Mouse (Mus musculus): Measurements from ENCODE around the gene Gm9913. TPM values are rescaled to one million over a fixed set of nuclear protein-coding genes. Genes with fewer than 3 reads are reported as not detected.

The Gm9913 gene
- polyA plus RNA-seq, 1 experiment from 2014 or later, result 0.34 TPM

DNA sequence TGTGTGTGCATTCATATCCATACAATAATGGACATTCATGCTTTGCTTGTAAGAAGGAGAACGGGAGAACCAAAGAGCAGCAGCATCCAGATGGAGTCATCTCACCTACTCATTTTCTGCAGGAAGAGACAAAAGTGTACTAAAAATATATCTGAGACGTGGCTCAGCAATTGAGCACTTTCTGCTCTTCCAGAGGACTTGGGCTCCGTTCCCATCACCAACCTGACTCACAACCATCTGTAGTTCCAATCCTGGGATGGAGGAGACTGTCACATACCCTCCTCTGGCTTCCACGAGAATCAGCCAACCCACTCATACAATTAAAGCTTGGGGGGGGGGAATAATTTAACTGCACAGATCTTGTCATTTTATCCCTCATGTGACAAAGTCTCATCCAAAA, 23.8 kb upstream of the Gm9913 start:
- Histone ChIP-seq H3K36me3 (no peaks in the 10 kb centered on the region), H3K9ac (no peak overlapping the region), H3K27me3 (no peaks in the 10 kb centered on the region), H3K27ac (no peak overlapping the region), H3K9me3 (replicated peaks) (no peaks in the 10 kb centered on the region), H3K4me1 (no peaks in the 10 kb centered on the region), H3K4me3 (no peak overlapping the region), H3K4me2 (replicated peaks) (no peak overlapping the region)
- no peak for ATAC-seq (ENCODE audit: low FRiP score)
- 89% methylated on average over 4 of the region's 4 CpGs for WGBS

DNA sequence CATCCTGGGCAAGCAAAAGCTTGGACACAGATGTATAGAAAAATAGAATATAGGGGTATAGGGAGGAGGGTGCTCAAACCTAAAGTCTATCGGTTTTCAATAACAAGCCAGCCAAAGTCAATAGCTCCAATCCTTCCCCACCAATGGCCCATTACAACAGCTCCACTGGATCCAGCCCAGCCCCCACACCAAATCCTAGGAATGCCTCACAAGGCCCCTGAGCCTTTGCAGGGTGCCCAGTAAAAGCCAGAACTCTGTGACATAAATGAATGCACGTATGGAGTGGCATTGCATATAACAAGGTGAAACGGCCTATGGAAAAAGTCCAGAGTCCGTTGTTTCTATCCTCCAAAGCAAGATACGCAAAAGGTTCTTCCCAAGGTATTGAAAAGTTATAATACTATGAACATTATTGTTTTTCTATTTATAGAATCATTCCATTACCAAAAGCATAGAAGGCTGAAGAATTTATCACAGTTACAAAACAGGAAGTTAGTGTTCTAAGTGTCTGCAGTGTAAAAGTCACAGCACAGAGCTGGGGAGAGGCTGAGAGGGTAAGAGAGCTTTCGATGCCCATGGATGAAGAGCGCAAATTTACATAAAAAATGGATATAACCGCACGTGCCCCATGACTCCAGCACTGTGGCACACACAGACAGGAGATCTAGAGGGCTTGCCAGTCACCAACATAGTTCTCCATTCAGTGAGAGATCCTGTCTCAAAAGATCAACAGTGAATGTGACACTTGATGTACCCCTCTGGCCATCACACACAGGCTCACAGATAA, 23.2 kb upstream of the Gm9913 start:
- no peak overlapping the region for H3K27ac ChIP-seq
- ATAC-seq (ENCODE audit: low FRiP score), result no peak
- 90% methylated on average over 9 of the region's 9 CpGs for WGBS

DNA sequence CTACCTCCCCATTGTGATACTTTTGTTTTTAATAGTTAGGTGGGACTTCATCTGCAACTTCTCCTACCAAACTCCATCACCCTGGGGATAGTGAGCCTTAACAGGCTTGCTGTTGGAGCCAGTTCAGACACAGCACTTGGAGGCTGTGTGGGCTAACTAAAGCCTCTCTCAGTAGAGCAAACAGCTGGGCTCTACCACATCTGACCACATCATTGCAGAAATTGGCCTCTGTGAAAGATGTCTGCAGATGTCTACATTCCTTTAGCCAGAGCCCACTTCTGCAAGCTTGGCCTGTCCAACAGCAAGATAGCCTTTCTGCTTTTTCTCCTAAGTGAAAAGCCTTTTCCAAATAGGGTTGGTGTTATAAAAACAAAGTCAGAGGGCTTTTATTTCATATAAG, 20.7 kb upstream of the Gm9913 start:
- Histone ChIP-seq H3K27me3 (no peaks in the 10 kb centered on the region), H3K9ac (no peak overlapping the region), H3K4me2 (replicated peaks) (no peak overlapping the region), H3K4me1 (no peaks in the 10 kb centered on the region), H3K27ac (no peak overlapping the region), H3K4me3 (no peak overlapping the region), H3K9me3 (replicated peaks) (no peaks in the 10 kb centered on the region), H3K36me3 (no peaks in the 10 kb centered on the region)
- ATAC-seq (ENCODE audit: low FRiP score), result no peak

More for the DNA sequence above, 23.2 kb upstream of the Gm9913 start:
- Histone ChIP-seq H3K36me3 (no peaks in the 10 kb centered on the region), H3K4me3 (no peak overlapping the region), H3K9ac (no peak overlapping the region), H3K4me1 (no peaks in the 10 kb centered on the region), H3K4me2 (replicated peaks) (no peak overlapping the region), H3K27me3 (no peaks in the 10 kb centered on the region), H3K9me3 (replicated peaks) (no peaks in the 10 kb centered on the region)

DNA sequence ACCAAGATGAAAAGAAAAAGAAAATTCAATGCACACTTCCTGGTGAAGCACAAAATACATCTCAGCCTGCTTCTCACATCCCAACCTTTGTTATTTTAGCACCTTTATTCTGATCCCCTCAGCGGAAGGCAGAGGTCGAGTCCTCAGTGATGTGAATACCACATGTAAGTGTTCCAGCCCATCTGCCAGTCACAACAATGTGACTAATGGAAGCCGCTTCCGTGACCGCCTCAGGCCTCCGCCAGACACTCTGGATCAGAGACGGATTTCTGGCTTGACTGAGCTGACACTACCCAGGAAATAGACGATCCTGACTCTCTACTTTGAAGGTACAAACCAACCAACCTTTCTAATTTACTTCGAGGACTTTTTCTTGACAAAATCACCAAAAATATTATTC, 20.0 kb upstream of the Gm9913 start:
- no peak for ATAC-seq (ENCODE audit: low FRiP score)
- WGBS, result 78% methylated on average over 9 of the region's 9 CpGs

DNA sequence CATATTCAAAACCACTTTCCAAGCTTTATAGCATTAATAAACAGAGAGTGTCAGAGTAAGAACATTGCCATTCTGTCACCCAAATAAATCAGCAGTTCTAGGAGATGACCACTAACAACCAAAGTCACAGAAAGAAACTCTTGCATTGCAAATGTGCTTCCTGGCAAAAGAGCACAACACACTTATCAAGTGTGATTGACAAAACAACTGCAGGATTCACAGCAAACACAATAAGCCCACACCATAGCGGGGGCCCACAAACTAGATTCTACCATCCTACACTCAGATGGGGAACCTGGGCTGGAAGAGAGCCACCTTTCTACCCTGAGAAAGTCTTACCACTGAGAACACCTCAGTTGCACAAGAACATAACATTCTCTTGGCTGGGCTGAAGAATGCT, 14.9 kb upstream of the Gm9913 start:
- 82% methylated on average over 1 of the region's 1 CpGs for WGBS
- no peaks in the 10 kb centered on the region for H3K27me3 ChIP-seq
- no peaks in the 10 kb centered on the region for H3K36me3 ChIP-seq
- H3K9ac ChIP-seq, result no peak overlapping the region
- no peak overlapping the region for H3K27ac ChIP-seq
- H3K4me3 ChIP-seq, result no peak overlapping the region
- no peaks in the 10 kb centered on the region for H3K9me3 ChIP-seq (replicated peaks)
- no peak for ATAC-seq (ENCODE audit: low FRiP score)
- H3K4me1 ChIP-seq, result no peaks in the 10 kb centered on the region
- no peak overlapping the region for H3K4me2 ChIP-seq (replicated peaks)

More for the DNA sequence above, 20.0 kb upstream of the Gm9913 start:
- H3K36me3 ChIP-seq, result no peaks in the 10 kb centered on the region
- no peak overlapping the region for H3K4me3 ChIP-seq
- H3K9ac ChIP-seq, result no peak overlapping the region
- H3K27ac ChIP-seq, result no peak overlapping the region
- no peaks in the 10 kb centered on the region for H3K27me3 ChIP-seq
- no peaks in the 10 kb centered on the region for H3K9me3 ChIP-seq (replicated peaks)
- no peaks in the 10 kb centered on the region for H3K4me1 ChIP-seq
- H3K4me2 ChIP-seq (replicated peaks), result no peak overlapping the region

DNA sequence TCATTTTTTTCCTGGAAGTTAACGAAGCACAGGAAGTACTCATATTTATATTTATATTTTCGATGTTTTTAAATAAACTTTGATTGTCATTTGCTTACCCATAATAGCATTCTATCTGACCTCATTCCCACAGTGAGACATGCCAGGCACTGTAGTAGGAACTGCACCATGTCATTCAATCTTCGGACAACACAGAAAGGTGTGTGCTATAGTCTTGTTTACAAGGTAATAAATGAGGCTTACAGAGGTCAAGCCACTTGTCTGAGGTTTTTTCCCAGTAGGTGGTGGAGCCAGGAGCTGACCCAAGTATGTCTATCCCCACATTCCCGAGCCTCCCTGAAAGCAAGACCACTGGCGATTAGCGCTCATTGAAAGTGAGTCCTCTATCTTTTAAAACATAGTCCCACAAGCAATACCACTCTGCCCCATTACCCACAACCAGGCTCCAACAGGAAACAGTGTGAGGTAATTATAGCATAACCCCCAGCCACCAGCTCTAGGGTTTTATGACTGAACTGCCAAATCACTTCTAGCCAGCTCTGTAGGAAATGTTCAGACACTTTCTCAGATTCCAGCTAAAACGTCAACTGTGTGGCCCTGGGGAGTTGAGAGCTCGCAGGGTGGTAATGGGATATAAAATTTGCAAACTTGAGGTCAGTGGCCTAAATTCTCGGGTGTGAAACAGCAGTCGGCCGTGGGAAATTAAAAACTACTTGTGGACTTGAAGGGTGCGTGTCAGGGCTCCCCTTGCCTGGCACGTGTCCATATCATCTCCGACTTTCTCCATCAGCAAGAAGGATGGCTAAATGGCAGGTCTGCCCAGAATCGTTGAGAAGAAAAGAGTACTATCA, 12.6 kb upstream of the Gm9913 start:
- H3K4me1 ChIP-seq, result no peaks in the 10 kb centered on the region
- no peaks in the 10 kb centered on the region for H3K36me3 ChIP-seq
- H3K9me3 ChIP-seq (replicated peaks), result no peaks in the 10 kb centered on the region
- H3K27me3 ChIP-seq, result no peaks in the 10 kb centered on the region
- 78% methylated on average over 15 of the region's 15 CpGs for WGBS
- no peak overlapping the region for H3K4me2 ChIP-seq (replicated peaks)
- H3K4me3 ChIP-seq, result no peak overlapping the region
- no peak for ATAC-seq (ENCODE audit: low FRiP score)
- no peak overlapping the region for H3K27ac ChIP-seq
- no peak overlapping the region for H3K9ac ChIP-seq

DNA sequence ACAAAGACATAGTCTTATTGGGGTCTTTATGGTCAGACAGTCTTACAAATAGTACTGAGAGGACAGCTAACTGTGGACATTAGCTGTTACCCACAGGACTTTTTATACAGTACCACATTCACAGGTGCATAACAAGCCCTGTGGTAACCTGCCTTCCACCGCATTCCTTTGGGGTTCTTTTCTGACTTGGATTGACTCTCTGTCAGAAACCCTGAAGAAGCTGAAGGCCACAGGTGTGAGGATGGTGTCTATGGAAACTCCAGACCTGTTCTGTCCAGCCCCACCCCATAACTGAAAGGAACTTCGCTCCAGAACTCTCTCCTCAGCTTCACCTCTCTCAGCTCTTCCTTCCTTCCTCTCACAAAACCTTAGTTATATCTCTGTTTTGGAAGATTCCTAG, 10.6 kb upstream of the Gm9913 start:
- Histone ChIP-seq H3K4me3 (no peak overlapping the region), H3K4me2 (replicated peaks) (no peak overlapping the region), H3K36me3 (no peaks in the 10 kb centered on the region), H3K4me1 (no peaks in the 10 kb centered on the region), H3K9me3 (replicated peaks) (no peaks in the 10 kb centered on the region), H3K27me3 (no peaks in the 10 kb centered on the region), H3K9ac (no peak overlapping the region), H3K27ac (no peak overlapping the region)
- ATAC-seq (ENCODE audit: low FRiP score), result no peak
- WGBS, result 96% methylated on average over 2 of the region's 2 CpGs

DNA sequence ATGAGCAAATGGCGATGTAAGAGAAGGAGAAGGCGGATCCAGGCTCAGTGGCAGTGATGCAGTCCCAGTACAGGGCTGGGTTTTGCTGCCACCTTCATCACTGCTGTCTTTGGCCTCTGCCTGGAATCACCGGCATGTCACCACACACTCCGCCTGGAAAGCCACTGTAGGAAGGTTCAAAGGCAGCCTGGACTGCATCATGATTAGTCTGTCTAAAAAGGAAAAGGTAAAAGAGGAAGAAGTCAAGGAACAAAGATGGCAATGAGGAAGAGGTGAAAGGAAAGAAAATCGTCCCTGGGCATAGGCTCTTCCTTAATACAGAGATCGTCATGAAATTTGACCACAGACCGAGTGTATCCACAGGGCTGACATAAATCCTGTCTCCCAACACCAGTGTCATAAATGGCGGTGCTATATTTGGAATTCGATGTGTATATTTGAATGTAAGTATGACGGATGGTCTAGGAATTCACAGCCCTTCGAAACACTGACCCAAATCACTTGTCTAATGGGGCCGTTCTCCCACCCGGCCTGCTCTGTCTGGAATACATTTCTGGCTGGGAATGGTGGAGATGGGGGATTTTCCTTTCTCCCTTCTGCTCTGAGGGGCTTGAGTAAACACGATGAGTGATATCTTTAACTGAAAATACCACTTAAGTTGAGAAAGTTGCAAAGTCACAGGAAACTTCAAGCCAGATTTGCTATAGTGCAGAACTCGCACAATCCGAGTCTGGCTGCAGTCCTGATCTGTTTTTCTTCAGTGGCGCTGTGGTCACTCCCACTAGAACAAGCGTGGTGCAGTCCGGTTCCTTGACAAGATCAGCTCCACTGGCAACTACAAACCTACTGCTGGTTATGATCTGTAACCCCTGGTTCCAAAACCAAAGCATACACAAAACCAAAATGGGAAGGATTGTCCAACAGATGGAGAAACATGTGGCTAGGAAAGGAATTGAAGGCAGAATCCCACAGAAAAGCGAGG, 9.8 kb upstream of the Gm9913 start:
- Histone ChIP-seq H3K36me3 (no peaks in the 10 kb centered on the region), H3K4me2 (replicated peaks) (no peak overlapping the region), H3K4me1 (no peaks in the 10 kb centered on the region), H3K4me3 (no peak overlapping the region), H3K9ac (no peak overlapping the region), H3K27ac (no peak overlapping the region), H3K9me3 (replicated peaks) (no peaks in the 10 kb centered on the region), H3K27me3 (no peaks in the 10 kb centered on the region)
- 92% methylated on average over 20 of the region's 20 CpGs for WGBS
- ATAC-seq (ENCODE audit: low FRiP score), result no peak

DNA sequence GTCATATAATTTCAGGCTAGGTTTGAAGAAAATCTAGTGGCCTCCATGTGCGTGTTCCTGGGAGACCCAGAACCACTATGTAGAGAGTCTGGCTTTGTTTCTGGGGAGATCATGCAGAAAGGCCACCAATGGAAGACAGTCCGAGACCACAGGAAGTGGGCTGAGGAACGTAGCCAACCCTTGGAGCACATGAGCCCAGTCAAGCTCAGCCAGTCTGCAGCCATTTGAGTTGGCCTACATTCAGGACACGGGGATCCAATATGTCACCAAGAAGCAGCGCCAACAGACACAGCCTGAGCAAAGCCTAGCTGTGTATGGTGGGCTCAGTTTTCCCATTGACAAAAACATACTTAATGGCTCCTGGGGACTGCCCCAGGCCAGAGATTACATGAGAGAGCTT, 8.2 kb upstream of the Gm9913 start:
- H3K36me3 ChIP-seq, result no peaks in the 10 kb centered on the region
- H3K4me1 ChIP-seq, result no peaks in the 10 kb centered on the region
- no peak overlapping the region for H3K9ac ChIP-seq
- H3K9me3 ChIP-seq (replicated peaks), result no peaks in the 10 kb centered on the region
- no peak overlapping the region for H3K4me3 ChIP-seq
- H3K27me3 ChIP-seq, result no peaks in the 10 kb centered on the region
- H3K4me2 ChIP-seq (replicated peaks), result no peak overlapping the region
- WGBS, result 89% methylated on average over 5 of the region's 5 CpGs
- no peak overlapping the region for H3K27ac ChIP-seq
- ATAC-seq (ENCODE audit: low FRiP score), result no peak

DNA sequence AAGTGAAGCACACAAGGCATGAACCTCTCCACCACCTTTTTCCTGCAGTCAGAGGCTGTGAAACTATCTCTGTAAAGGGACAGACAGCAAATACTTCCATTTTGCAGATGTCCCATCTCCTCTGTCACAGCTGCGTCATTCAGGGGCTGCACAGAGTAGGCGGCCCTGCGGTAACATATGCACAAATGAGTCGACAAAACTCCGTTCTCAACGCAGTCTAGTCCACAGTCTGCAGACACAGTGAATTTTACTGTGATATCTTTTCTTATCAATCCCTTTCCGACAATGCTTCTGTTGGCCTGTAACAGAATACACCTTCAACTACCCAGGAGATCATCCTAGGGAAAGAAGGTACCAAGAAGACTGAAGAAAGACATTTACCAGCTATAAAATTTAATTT, 6.7 kb upstream of the Gm9913 start:
- Histone ChIP-seq H3K4me3 (no peak overlapping the region), H3K9ac (no peak overlapping the region), H3K27ac (no peak overlapping the region), H3K4me2 (replicated peaks) (no peak overlapping the region), H3K36me3 (no peaks in the 10 kb centered on the region), H3K9me3 (replicated peaks) (no peaks in the 10 kb centered on the region), H3K27me3 (no peaks in the 10 kb centered on the region), H3K4me1 (no peaks in the 10 kb centered on the region)
- no peak for ATAC-seq (ENCODE audit: low FRiP score)
- 93% methylated on average over 7 of the region's 7 CpGs for WGBS

DNA sequence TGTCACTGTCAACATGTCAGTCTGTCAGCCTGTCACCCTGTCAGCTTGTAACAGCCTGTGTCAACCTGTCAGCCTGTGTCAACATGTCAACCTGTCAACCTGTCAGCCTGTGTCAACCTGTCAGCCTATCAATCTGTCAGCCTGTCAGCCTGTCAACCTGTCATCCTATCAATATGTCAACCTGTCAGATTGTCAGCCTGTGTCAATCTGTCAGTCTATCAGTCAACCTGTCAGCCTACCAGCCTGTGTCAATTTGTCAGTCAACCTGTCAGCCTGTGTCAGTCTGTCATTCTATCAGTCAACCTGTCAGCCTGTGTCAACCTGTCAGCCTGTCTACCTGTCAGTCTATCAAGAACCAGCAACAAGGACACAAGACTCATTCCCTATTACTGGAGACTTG, 3.4 kb upstream of the Gm9913 start:
- H3K4me2 ChIP-seq (replicated peaks), result no peak overlapping the region
- H3K27ac ChIP-seq, result no peak overlapping the region
- no peaks in the 10 kb centered on the region; the same call in 1 of the 2 replicates for H3K27me3 ChIP-seq
- H3K9ac ChIP-seq, result no peak overlapping the region
- H3K4me1 ChIP-seq, result peaks cover 9% of the 10 kb centered on the region
- no peak overlapping the region for H3K4me3 ChIP-seq
- no peak for ATAC-seq (ENCODE audit: low FRiP score)
- H3K9me3 ChIP-seq (replicated peaks), result no peaks in the 10 kb centered on the region
- H3K36me3 ChIP-seq, result no peaks in the 10 kb centered on the region

DNA sequence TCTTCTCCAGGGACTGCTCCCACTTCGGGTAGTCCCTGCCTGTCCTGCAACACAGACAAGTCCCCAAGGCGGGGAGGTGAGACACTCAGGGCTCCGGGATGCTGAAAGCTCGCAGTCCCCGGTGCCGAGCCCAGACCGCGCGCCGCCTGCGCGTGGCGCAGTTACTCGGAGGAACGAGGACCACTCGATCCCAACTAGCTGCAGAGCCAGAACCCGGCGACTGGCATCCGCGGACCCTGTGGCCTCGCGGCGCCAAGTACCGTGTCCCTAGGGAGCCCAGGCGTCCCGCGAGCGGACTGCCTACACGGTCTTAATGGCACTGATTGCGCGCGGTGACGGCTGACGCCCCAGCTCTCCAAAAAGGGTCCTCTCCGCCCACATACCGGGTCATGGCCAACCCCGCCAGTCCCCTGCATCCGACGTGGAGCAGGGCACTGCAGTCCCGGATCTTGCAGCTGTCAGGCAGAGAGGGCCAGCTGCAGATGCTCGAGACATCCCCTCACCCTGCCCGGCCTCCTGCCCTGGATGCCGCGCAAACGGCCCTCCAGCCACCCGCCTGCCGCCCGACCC, 942 bp downstream of the Gm9913 start:
- H3K4me3 ChIP-seq, result peak overlapping the region; percentile 70
- H3K4me1 ChIP-seq, result peaks cover 15% of the 10 kb centered on the region
- ATAC-seq (ENCODE audit: low FRiP score), result peak; percentile 88
- peaks cover 12% of the 10 kb centered on the region for H3K27me3 ChIP-seq
- peak overlapping the region; percentile 96 for H3K4me2 ChIP-seq (replicated peaks)
- H3K36me3 ChIP-seq, result no peaks in the 10 kb centered on the region
- WGBS, result under 1% methylated on average over 48 of the region's 48 CpGs
- peak overlapping the region; percentile 74 for H3K9ac ChIP-seq
- H3K27ac ChIP-seq, result peak overlapping the region; percentile 68
- H3K9me3 ChIP-seq (replicated peaks), result no peaks in the 10 kb centered on the region

Data from hindbrain, embryonic 12.5 days (tissue).